Mouse (Mus musculus): ENCODE measurements around the gene Eno4. TPM values are rescaled to one million over a fixed set of nuclear protein-coding genes. Genes with fewer than 3 reads are reported as not detected.

The Eno4 gene
- polyA plus RNA-seq, 2 experiments, result 0.19 to 0.31 TPM

DNA sequence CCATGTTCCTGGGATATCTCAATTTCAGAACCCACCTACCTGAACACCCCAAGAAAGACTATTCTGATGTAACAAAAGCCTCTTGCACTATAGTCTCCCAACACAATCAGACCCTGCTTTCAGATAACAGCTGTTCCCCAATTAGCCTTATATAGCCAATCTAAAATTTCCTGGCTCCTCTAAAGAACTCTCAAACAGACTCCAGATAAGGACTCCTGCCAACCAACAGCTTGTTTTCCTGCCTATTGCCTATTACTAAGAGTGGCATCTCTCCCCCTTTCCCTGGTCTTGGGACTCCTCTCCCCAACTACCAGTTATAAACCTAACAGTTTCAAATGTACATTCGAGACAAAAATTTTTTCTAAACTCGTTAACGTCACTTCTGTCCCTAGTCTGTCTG is 8.3 kb downstream of the Eno4 start:
- TF ChIP-seq POLR2A (IDR thresholded peaks at IDR 0.05; ENCODE audit: borderline replicate concordance, extremely low read depth, insufficient read depth, insufficient read length), result no peak
- H3K4me2 ChIP-seq (replicated peaks; ENCODE audit: low read depth, low read length, severe bottlenecking), result no peak overlapping the region
- H3K27me3 ChIP-seq (ENCODE audit: control insufficient read depth, insufficient read depth, low read length), result peaks cover 7% of the 10 kb centered on the region
- no peak overlapping the region for H3K4me3 ChIP-seq (replicated peaks; ENCODE audit: low read length)
- 69% methylated on average over 3 of the region's 3 CpGs for WGBS
- H3K27ac ChIP-seq (replicated peaks; ENCODE audit: low read depth, low read length), result no peak overlapping the region
- ATAC-seq (ENCODE audit: low FRiP score, low read depth) (no peak), DNase-seq (ENCODE audit: low spot score) (no peak)
- no peaks in the 10 kb centered on the region for H3K36me3 ChIP-seq (ENCODE audit: control insufficient read depth, insufficient read depth, low read length)
- H3K9ac ChIP-seq (ENCODE audit: low read depth, low read length, severe bottlenecking), result no peak overlapping the region
- no peaks in the 10 kb centered on the region for H3K4me1 ChIP-seq (ENCODE audit: control insufficient read depth, insufficient read depth, low read length)
- H3K9me3 ChIP-seq (ENCODE audit: control insufficient read depth, low read length), result no peaks in the 10 kb centered on the region

DNA sequence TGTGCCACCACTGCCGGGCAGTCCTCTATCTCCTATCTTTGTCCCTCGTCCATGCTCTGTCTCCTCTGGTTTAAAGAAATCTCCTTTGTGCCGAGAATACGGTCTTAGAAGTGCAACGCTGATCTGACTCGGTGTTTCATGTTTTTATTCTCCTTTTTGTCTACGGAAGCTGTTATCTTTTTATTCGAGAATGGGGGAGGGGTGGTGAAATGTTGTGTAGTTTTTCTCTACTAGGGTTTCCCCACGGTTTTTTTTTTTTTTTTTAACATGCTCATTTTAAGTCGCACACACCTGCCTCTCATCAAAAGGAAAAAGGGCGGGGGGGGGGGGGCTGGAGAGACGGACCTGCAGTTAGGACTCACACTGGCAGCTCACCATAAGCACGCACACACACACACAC is 9.0 kb downstream of the Eno4 start:
- no peak overlapping the region for H3K27ac ChIP-seq (replicated peaks; ENCODE audit: low read depth, low read length)
- no peaks in the 10 kb centered on the region for H3K36me3 ChIP-seq (ENCODE audit: control insufficient read depth, insufficient read depth, low read length)
- peaks cover 7% of the 10 kb centered on the region for H3K27me3 ChIP-seq (ENCODE audit: control insufficient read depth, insufficient read depth, low read length)

GRCm38 (mm10) chr19:58954779-58955178 is 11.6 kb downstream of the Eno4 start:
- ATAC-seq (ENCODE audit: low FRiP score, low read depth) (no peak), DNase-seq (ENCODE audit: low spot score) (no peak)
- no peaks in the 10 kb centered on the region for H3K9me3 ChIP-seq (ENCODE audit: control insufficient read depth, low read length)
- H3K36me3 ChIP-seq (ENCODE audit: control insufficient read depth, insufficient read depth, low read length), result no peaks in the 10 kb centered on the region
- no peak for TF ChIP-seq POLR2A (IDR thresholded peaks at IDR 0.05; ENCODE audit: borderline replicate concordance, extremely low read depth, insufficient read depth, insufficient read length)
- no peak overlapping the region for H3K9ac ChIP-seq (ENCODE audit: low read depth, low read length, severe bottlenecking)
- H3K4me3 ChIP-seq (replicated peaks; ENCODE audit: low read length), result no peak overlapping the region
- no peak overlapping the region for H3K27ac ChIP-seq (replicated peaks; ENCODE audit: low read depth, low read length)
- H3K4me2 ChIP-seq (replicated peaks; ENCODE audit: low read depth, low read length, severe bottlenecking), result no peak overlapping the region
- peaks cover 7% of the 10 kb centered on the region for H3K27me3 ChIP-seq (ENCODE audit: control insufficient read depth, insufficient read depth, low read length)
- no peaks in the 10 kb centered on the region for H3K4me1 ChIP-seq (ENCODE audit: control insufficient read depth, insufficient read depth, low read length)
- WGBS, result 91% methylated on average over 8 of the region's 8 CpGs

More for the DNA sequence above, 9.0 kb downstream of the Eno4 start:
- DNase-seq (ENCODE audit: low spot score) (no peak), ATAC-seq (ENCODE audit: low FRiP score, low read depth) (no peak)
- no peaks in the 10 kb centered on the region for H3K4me1 ChIP-seq (ENCODE audit: control insufficient read depth, insufficient read depth, low read length)
- H3K9me3 ChIP-seq (ENCODE audit: control insufficient read depth, low read length), result no peaks in the 10 kb centered on the region
- no peak overlapping the region for H3K4me2 ChIP-seq (replicated peaks; ENCODE audit: low read depth, low read length, severe bottlenecking)
- no peak overlapping the region for H3K9ac ChIP-seq (ENCODE audit: low read depth, low read length, severe bottlenecking)
- H3K4me3 ChIP-seq (replicated peaks; ENCODE audit: low read length), result no peak overlapping the region
- WGBS, result 61% methylated on average over 13 of the region's 13 CpGs
- TF ChIP-seq POLR2A (IDR thresholded peaks at IDR 0.05; ENCODE audit: borderline replicate concordance, extremely low read depth, insufficient read depth, insufficient read length), result no peak

GRCm38 (mm10) chr19:58963011-58963410 is 19.8 kb downstream of the Eno4 start:
- no peak overlapping the region for H3K9ac ChIP-seq (ENCODE audit: low read depth, low read length, severe bottlenecking)
- no peaks in the 10 kb centered on the region for H3K9me3 ChIP-seq (ENCODE audit: control insufficient read depth, low read length)
- no peaks in the 10 kb centered on the region for H3K4me1 ChIP-seq (ENCODE audit: control insufficient read depth, insufficient read depth, low read length)
- no peak overlapping the region for H3K4me2 ChIP-seq (replicated peaks; ENCODE audit: low read depth, low read length, severe bottlenecking)
- no peaks in the 10 kb centered on the region for H3K36me3 ChIP-seq (ENCODE audit: control insufficient read depth, insufficient read depth, low read length)
- no peak overlapping the region for H3K27ac ChIP-seq (replicated peaks; ENCODE audit: low read depth, low read length)
- WGBS, result 20% methylated on average over 8 of the region's 8 CpGs
- ATAC-seq (ENCODE audit: low FRiP score, low read depth), result no peak
- no peak overlapping the region for H3K4me3 ChIP-seq (replicated peaks; ENCODE audit: low read length)
- no peak for DNase-seq (ENCODE audit: low spot score)
- TF ChIP-seq POLR2A (IDR thresholded peaks at IDR 0.05; ENCODE audit: borderline replicate concordance, extremely low read depth, insufficient read depth, insufficient read length), result no peak
- no peaks in the 10 kb centered on the region for H3K27me3 ChIP-seq (ENCODE audit: control insufficient read depth, insufficient read depth, low read length)

GRCm38 (mm10) chr19:58968731-58969506 is 25.7 kb downstream of the Eno4 start:
- Histone ChIP-seq H3K9me3 (ENCODE audit: control insufficient read depth, low read length) (no peaks in the 10 kb centered on the region), H3K9ac (ENCODE audit: low read depth, low read length, severe bottlenecking) (no peak overlapping the region), H3K4me2 (replicated peaks; ENCODE audit: low read depth, low read length, severe bottlenecking) (no peak overlapping the region; the same call in 1 of the 2 replicates), H3K27me3 (ENCODE audit: control insufficient read depth, insufficient read depth, low read length) (peaks cover 5% of the 10 kb centered on the region; the same call in 1 of the 2 replicates), H3K27ac (replicated peaks; ENCODE audit: low read depth, low read length) (no peak overlapping the region), H3K4me3 (replicated peaks; ENCODE audit: low read length) (no peak overlapping the region), H3K36me3 (ENCODE audit: control insufficient read depth, insufficient read depth, low read length) (no peaks in the 10 kb centered on the region), H3K4me1 (ENCODE audit: control insufficient read depth, insufficient read depth, low read length) (peaks cover 7% of the 10 kb centered on the region)
- WGBS, result 27% methylated on average over 15 of the region's 15 CpGs
- no peak for TF ChIP-seq POLR2A (IDR thresholded peaks at IDR 0.05; ENCODE audit: borderline replicate concordance, extremely low read depth, insufficient read depth, insufficient read length)
- ATAC-seq (ENCODE audit: low FRiP score, low read depth), result no peak
- DNase-seq (ENCODE audit: low spot score), result no peak

All from limb, embryonic 14.5 days (tissue).